Mouse (Mus musculus) lung, adult 2 months (tissue): ENCODE measurements around the gene Acvr1.

ENCODE experiments used
- CTCF ChIP-seq: fragments of 200-500 bp; IDR thresholded peaks from 2 replicates; pipeline ENCODE4 v1.5.1; 2011; ENCODE audit warnings: mild to moderate bottlenecking, low read length, control low read depth; ENCODE audit not compliant: insufficient read depth
- POLR2A ChIP-seq: fragments of 200-500 bp; IDR thresholded peaks from 2 replicates; pipeline ENCODE4 v1.6.1; 2011; ENCODE audit warnings: low read depth, mild to moderate bottlenecking, control low read depth, low read length, borderline replicate concordance; ENCODE audit errors: extremely low read depth

GRCm38 (mm10) chr2:58523894-58524293 is 43.1 kb downstream of the Acvr1 start:
- TF ChIP-seq CTCF (no peak), POLR2A (no peak)
